Mouse (Mus musculus) frontal cortex, adult (tissue): ENCODE measurements around the gene Olfr775.

Source experiments
- ATAC-seq: cut with Nextera tagmentation; 2 replicates; pipeline ENCODE4 v1.9.2; 2017; ENCODE audit warnings: mild to moderate bottlenecking, moderate library complexity, mixed read lengths; ENCODE audit not compliant: low TSS enrichment

The Olfr775 gene

GRCm38 (mm10) chr10:129248112-129248511 is at the start of gene Olfr775:
Olfr775 (plus strand) TSS chr10:129248412.
- ATAC-seq: no peak

- peak; percentile 91 for ATAC-seq
These were observed 17.5 kb upstream of the Olfr775 start for GRCm38 (mm10) chr10:129230737-129231136.

GRCm38 (mm10) chr10:129235904-129236303 is 12.3 kb upstream of the Olfr775 start, which contains the start of gene Olfr774:
Olfr774 (plus strand) TSS chr10:129236204.
- ATAC-seq: no peak

- ATAC-seq: no peak
These were observed 10.6 kb downstream of the Olfr775 start, which contains the start of gene Olfr776 for GRCm38 (mm10) chr10:129258827-129259226. Olfr776 (plus strand) TSS chr10:129259127.

- ATAC-seq: no peak
These were observed 22.9 kb downstream of the Olfr775 start, which contains the start of gene Olfr777 for GRCm38 (mm10) chr10:129271081-129271535. Olfr777 (minus strand) TSS chr10:129271485.
